Mouse (Mus musculus) E14TG2a.4 (cell line): Measurements from ENCODE around the gene E330034G19Rik.

Source experiments
- CTCF ChIP-seq: conservative IDR thresholded peaks from 2 replicates; pipeline ENCODE4 v1.5.1; 2014; ENCODE audit warnings: low read length
- POU5F1 ChIP-seq: IDR thresholded peaks from 2 replicates; pipeline ENCODE4 v1.6.1; 2014; ENCODE audit warnings: low read length, borderline replicate concordance

DNA sequence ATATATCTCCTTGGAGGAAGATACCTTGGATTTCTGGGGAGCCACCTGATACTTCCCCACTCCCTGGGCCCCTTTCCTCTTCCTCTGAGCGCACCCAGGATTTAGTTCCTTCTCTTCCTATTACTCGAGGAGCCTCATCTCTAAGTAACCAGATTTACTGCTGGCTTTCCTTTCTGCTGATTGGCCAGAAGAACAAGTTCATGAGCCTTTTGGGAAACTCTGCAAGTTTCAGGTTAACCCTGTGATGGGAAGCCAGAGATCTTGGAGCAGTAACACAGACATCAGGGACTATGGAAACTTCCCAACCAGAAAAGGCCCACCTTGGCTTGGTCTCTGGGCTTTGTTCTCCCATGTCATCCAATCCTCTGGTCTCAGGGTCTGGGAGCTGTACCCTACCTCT lies 37.1 kb upstream of the E330034G19Rik start:
- TF ChIP-seq CTCF = no peak
- TF ChIP-seq POU5F1 = no peak
